Mouse (Mus musculus): ENCODE measurements at regions not wholly inside any gene's neighbourhood (a gene's known extent, or its start where the extent isn't known, plus 50 kb on each side); places are given as distances from the start of the nearest gene placed in this dataset.

- no peak for DNase-seq (ENCODE audit: low spot score in 2 of 2)
These were observed 113.4 kb downstream of the Ets2 start for GRCm38 (mm10) chr16:95815206-95815731.

- DNase-seq (ENCODE audit: low spot score in 2 of 2) = no peak
These were observed 112.7 kb downstream of the Ets2 start for GRCm38 (mm10) chr16:95814513-95815118.

GRCm38 (mm10) chr16:95811092-95811491, 109.2 kb downstream of the Ets2 start:
- DNase-seq (ENCODE audit: low spot score in 2 of 2) = no peak

GRCm38 (mm10) chr16:95809127-95809876, 107.4 kb downstream of the Ets2 start:
- DNase-seq (ENCODE audit: low spot score in 2 of 2) = no peak

- DNase-seq (ENCODE audit: low spot score in 2 of 2) = no peak
These were observed 104.6 kb downstream of the Ets2 start for GRCm38 (mm10) chr16:95806510-95806909.

- no peak for DNase-seq (ENCODE audit: low spot score in 2 of 2)
These were observed 102.3 kb downstream of the Ets2 start for GRCm38 (mm10) chr16:95804199-95804598.

GRCm38 (mm10) chr16:95802641-95803040, 100.8 kb downstream of the Ets2 start:
- DNase-seq (ENCODE audit: low spot score in 2 of 2) = no peak

GRCm38 (mm10) chr16:95802207-95802606, 100.3 kb downstream of the Ets2 start:
- DNase-seq (ENCODE audit: low spot score in 2 of 2) = no peak

- no peak for DNase-seq (ENCODE audit: low spot score in 2 of 2)
These were observed 99.1 kb downstream of the Ets2 start for GRCm38 (mm10) chr16:95800911-95801442.

GRCm38 (mm10) chr16:95798582-95798981, 96.7 kb downstream of the Ets2 start:
- DNase-seq (ENCODE audit: low spot score in 2 of 2) = no peak

GRCm38 (mm10) chr16:95798099-95798498, 96.2 kb downstream of the Ets2 start:
- DNase-seq (ENCODE audit: low spot score in 2 of 2) = no peak

- no peak for DNase-seq (ENCODE audit: low spot score in 2 of 2)
These were observed 95.3 kb downstream of the Ets2 start for GRCm38 (mm10) chr16:95797141-95797540.

- DNase-seq (ENCODE audit: low spot score in 2 of 2) = no peak
These were observed 93.0 kb downstream of the Ets2 start for GRCm38 (mm10) chr16:95794876-95795275.

GRCm38 (mm10) chr16:95794281-95794727, 92.4 kb downstream of the Ets2 start:
- no peak for DNase-seq (ENCODE audit: low spot score in 2 of 2)

GRCm38 (mm10) chr16:95790691-95791090, 88.8 kb downstream of the Ets2 start:
- DNase-seq (ENCODE audit: low spot score in 2 of 2) = no peak

GRCm38 (mm10) chr16:95789548-95789947, 87.7 kb downstream of the Ets2 start:
- DNase-seq (ENCODE audit: low spot score in 2 of 2) = no peak

GRCm38 (mm10) chr16:95781681-95782080, 79.8 kb downstream of the Ets2 start:
- DNase-seq (ENCODE audit: low spot score in 2 of 2) = no peak

GRCm38 (mm10) chr16:95780431-95780830, 78.6 kb downstream of the Ets2 start:
- no peak for DNase-seq (ENCODE audit: low spot score in 2 of 2)

GRCm38 (mm10) chr16:95778845-95779722, 77.2 kb downstream of the Ets2 start:
- no peak for DNase-seq (ENCODE audit: low spot score in 2 of 2)

- no peak for DNase-seq (ENCODE audit: low spot score in 2 of 2)
These were observed 76.3 kb downstream of the Ets2 start for GRCm38 (mm10) chr16:95778173-95778572.

- no peak for DNase-seq (ENCODE audit: low spot score in 2 of 2)
These were observed 74.9 kb downstream of the Ets2 start for GRCm38 (mm10) chr16:95776610-95777363.

Measured in spleen, postnatal 4 days (tissue).